Mouse (Mus musculus) stomach, postnatal 0 days (tissue): ENCODE measurements at regions not wholly inside any gene's neighbourhood (a gene's known extent, or its start where the extent isn't known, plus 50 kb on each side); places are given as distances from the start of the nearest gene placed in this dataset.

Experiments
- CTCF ChIP-seq: IDR thresholded peaks from 2 replicates; pipeline ENCODE4 v1.5.1; 2016; ENCODE audit warnings: antibody characterized with exemption, low read depth, mild to moderate bottlenecking, moderate library complexity
- EP300 ChIP-seq: optimal IDR thresholded peaks from 2 replicates; pipeline ENCODE3; 2016; ENCODE audit warnings: antibody characterized with exemption

DNA sequence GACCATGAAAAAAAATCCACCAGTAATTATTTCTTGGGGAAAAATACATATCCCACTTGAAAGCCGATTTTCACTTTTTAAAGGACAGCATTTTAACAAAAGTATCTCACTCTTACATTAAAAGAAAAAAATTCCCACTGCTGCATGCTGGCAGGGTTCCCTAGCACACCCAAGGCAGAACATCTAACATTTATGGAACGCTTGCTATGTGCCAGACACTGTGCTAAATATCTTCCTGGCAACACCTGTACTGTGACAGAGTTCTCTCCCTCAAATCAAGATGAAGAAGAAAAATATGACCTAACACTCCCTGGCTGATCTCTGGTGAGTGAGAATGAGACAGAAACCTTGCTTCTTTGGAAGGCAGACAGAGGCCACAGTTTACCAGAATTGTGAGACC is 167.1 kb upstream of the Actbl2 start:
- TF ChIP-seq CTCF (no peak), EP300 (no peak)
